Mouse (Mus musculus): ENCODE measurements at regions not wholly inside any gene's neighbourhood (a gene's known extent, or its start where the extent isn't known, plus 50 kb on each side); places are given as distances from the start of the nearest gene placed in this dataset.

GRCm38 (mm10) chr13:80963591-80963940 is 80.4 kb downstream of the Arrdc3 start:
- TF ChIP-seq POLR2A (IDR thresholded peaks at IDR 0.05; ENCODE audit: extremely low read depth, insufficient read depth, low read length) (no peak), CTCF (IDR thresholded peaks at IDR 0.05; ENCODE audit: extremely low read depth, insufficient read depth, low read length) (no peak)

Measured in cortical plate, adult 2 months (tissue).